Mouse (Mus musculus) stomach, postnatal 0 days (tissue): Measurements from ENCODE around the gene Olfr1411. TPM values are rescaled to one million over a fixed set of nuclear protein-coding genes. Genes with fewer than 3 reads are reported as not detected.

Experiments
- ATAC-seq: fragments of 200-750 bp; cut with Nextera tagmentation; 2 replicates; pipeline ENCODE4 v1.8.0; 2017; ENCODE audit not compliant: low FRiP score, low TSS enrichment
- DNase-seq: peaks from one replicate; pipeline ENCODE4 v3.0.0-alpha.2; 2016; ENCODE audit warnings: low spot score
- H3K27ac ChIP-seq: fragments of 300-500 bp; sonication (generic); replicated peaks from 2 replicates; pipeline ENCODE4 v1.5.1; 2014; ENCODE audit warnings: mild to moderate bottlenecking, control low read depth
- H3K27me3 ChIP-seq: fragments of 300-500 bp; sonication (generic); 2 replicates; pipeline ENCODE4 v1.6.1; 2014; ENCODE audit warnings: low read length; ENCODE audit not compliant: control insufficient read depth, insufficient read depth
- H3K36me3 ChIP-seq: fragments of 300-500 bp; sonication (generic); 2 replicates; pipeline ENCODE4 v1.6.1; 2014; ENCODE audit warnings: low read length, mixed read lengths; ENCODE audit not compliant: control insufficient read depth, insufficient read depth
- H3K4me1 ChIP-seq: fragments of 300-500 bp; sonication (generic); replicated peaks from 2 replicates; pipeline ENCODE4 v1.6.1; 2014; ENCODE audit warnings: antibody characterized with exemption; ENCODE audit not compliant: control insufficient read depth, insufficient read depth
- H3K4me2 ChIP-seq: fragments of 300-500 bp; sonication (generic); replicated peaks from 2 replicates; pipeline ENCODE4 v1.6.1; 2014; ENCODE audit warnings: low read depth, mild to moderate bottlenecking, control low read depth, moderate library complexity
- H3K4me3 ChIP-seq: fragments of 300-500 bp; sonication (generic); 2 replicates; pipeline ENCODE4 v1.5.1; 2014; ENCODE audit warnings: low read depth, low read length, control low read depth
- H3K9ac ChIP-seq: fragments of 300-500 bp; sonication (generic); 2 replicates; pipeline ENCODE4 v1.6.1; 2014; ENCODE audit warnings: mild to moderate bottlenecking, low read length, control low read depth, mixed read lengths
- H3K9me3 ChIP-seq: fragments of 300-500 bp; sonication (generic); 2 replicates; pipeline ENCODE4 v1.6.1; 2016; ENCODE audit warnings: low read length; ENCODE audit not compliant: control insufficient read depth
- CTCF ChIP-seq: IDR thresholded peaks from 2 replicates; pipeline ENCODE4 v1.5.1; 2016; ENCODE audit warnings: antibody characterized with exemption, low read depth, mild to moderate bottlenecking, moderate library complexity
- EP300 ChIP-seq: optimal IDR thresholded peaks from 2 replicates; pipeline ENCODE3; 2016; ENCODE audit warnings: antibody characterized with exemption
- WGBS: fragments of 180-500 bp; shearing (Covaris S2); extraction: QIAGEN DNeasy Blood & Tissue Kit; methylation state at CpG from one replicate; pipeline ENCODE4 v1.1.7; 2014; 5-methylcytosine and 5-hydroxymethylcytosine counted together
- polyA plus RNA-seq: library from polyadenylated mRNA; unstranded; fragments of >200 nt; fragmentation: Nextera tagmentation; extraction: Ambion mirVana; gene quantifications from 2 replicates; pipeline ENCODE4 v1.2.1, GENCODE M21; 2015

Olfr1411 gene
- polyA plus RNA-seq, 1 experiment from 2014 or later, result not detected

DNA sequence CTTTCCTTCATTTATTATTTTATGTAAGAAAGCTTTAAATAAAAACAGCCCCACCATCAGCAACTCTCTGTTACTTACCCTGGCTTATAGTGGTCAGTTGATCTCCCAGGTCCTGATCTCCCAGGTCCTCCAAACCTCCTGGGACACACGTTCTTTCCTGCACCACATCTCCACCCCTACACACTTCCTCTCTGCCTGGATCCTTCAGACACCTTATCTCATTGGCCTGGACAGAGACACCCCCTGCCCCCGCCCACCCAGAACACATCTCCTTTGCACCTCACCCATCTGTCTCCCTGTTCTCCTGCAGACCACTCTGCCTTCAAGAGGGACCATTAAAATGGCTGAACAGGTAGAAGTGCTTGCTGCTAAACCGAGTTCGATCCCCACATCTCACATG, 52.8 kb downstream of the Olfr1411 start:
- WGBS, result 73% methylated on average over 4 of the region's 4 CpGs
- no peak overlapping the region for H3K4me3 ChIP-seq
- DNase-seq (no peak), ATAC-seq (no peak)
- no peaks in the 10 kb centered on the region for H3K4me1 ChIP-seq
- no peaks in the 10 kb centered on the region for H3K9me3 ChIP-seq
- TF ChIP-seq EP300 (no peak), CTCF (no peak)
- H3K27ac ChIP-seq, result no peak overlapping the region
- H3K36me3 ChIP-seq, result no peaks in the 10 kb centered on the region
- no peaks in the 10 kb centered on the region for H3K27me3 ChIP-seq
- no peak overlapping the region for H3K4me2 ChIP-seq
- no peak overlapping the region for H3K9ac ChIP-seq

Other genes starting within 250 kb of the Olfr1411 start
- gene Ndufa10, start 120.6 kb upstream of the Olfr1411 start, polyA plus RNA-seq, result 229 and 232 TPM in 2 replicates
- not detected in 2 replicates for gene Olfr1416, start 109.3 kb upstream of the Olfr1411 start, polyA plus RNA-seq
- not detected in 2 replicates for gene Olfr1415, start 98.3 kb upstream of the Olfr1411 start, polyA plus RNA-seq
- 0.08 TPM in 1 of 2 replicates, not detected in the other for gene Olfr1414, start 75.8 kb upstream of the Olfr1411 start, polyA plus RNA-seq
- not detected in 2 replicates for gene Olfr1413, start 23.1 kb upstream of the Olfr1411 start, polyA plus RNA-seq
- not detected in 2 replicates for gene Olfr1412, start 8.6 kb upstream of the Olfr1411 start, polyA plus RNA-seq
- not detected in 2 replicates for gene Olfr1410, start 11.4 kb downstream of the Olfr1411 start, polyA plus RNA-seq
- 0.02 TPM in 1 of 2 replicates, not detected in the other for gene Olfr12, start 23.4 kb downstream of the Olfr1411 start, polyA plus RNA-seq
- gene Cops9, start 47.6 kb downstream of the Olfr1411 start, polyA plus RNA-seq, result 375 and 396 TPM in 2 replicates
- 0.16 and 0.18 TPM in 2 replicates for gene Otos, start 54.4 kb downstream of the Olfr1411 start, polyA plus RNA-seq
- 14.0 and 15.5 TPM in 2 replicates for gene Gpc1, start 237.2 kb downstream of the Olfr1411 start, polyA plus RNA-seq